Mouse (Mus musculus) myocyte (in vitro differentiated cells): ENCODE data around the gene Tmeff1. TPM values are rescaled to one million over a fixed set of nuclear protein-coding genes. Genes with fewer than 3 reads are reported as not detected.
"Not testable (repeated sequence)": the region's sequence is repeated elsewhere in the genome, so short reads cannot be mapped to it uniquely, and the experiment has no call there.

Experiments used
- H3K27me3 ChIP-seq: one replicate; pipeline ENCODE4 v1.6.1; 2011; ENCODE audit not compliant: control insufficient read depth, insufficient read depth, insufficient read length
- H3K36me3 ChIP-seq: one replicate; pipeline ENCODE4 v1.6.1; 2011; ENCODE audit not compliant: control insufficient read depth, insufficient read depth
- H3K4me2 ChIP-seq: one replicate; pipeline ENCODE4 v1.6.1; 2011; ENCODE audit warnings: low read depth, control low read depth
- H3K4me3 ChIP-seq: one replicate; pipeline ENCODE4 v1.5.1; 2011; ENCODE audit warnings: mild to moderate bottlenecking, control low read depth, moderate library complexity
- H3K79me2 ChIP-seq: one replicate; pipeline ENCODE4 v1.6.1; 2011; ENCODE audit not compliant: control insufficient read depth, insufficient read depth
- H3ac ChIP-seq: one replicate; pipeline ENCODE4 v1.6.1; 2011; ENCODE audit not compliant: control insufficient read depth, insufficient read length
- CEBPB ChIP-seq: IDR thresholded peaks from 2 replicates; pipeline ENCODE4 v1.6.1; 2011; ENCODE audit warnings: mild to moderate bottlenecking, moderate library complexity; ENCODE audit not compliant: poor library complexity, insufficient read depth, severe bottlenecking
- E2F4 ChIP-seq: IDR thresholded peaks from one replicate; pipeline ENCODE4 v1.6.1; 2011; ENCODE audit warnings: mild to moderate bottlenecking, control low read depth, moderate library complexity; ENCODE audit not compliant: insufficient read depth
- MAX ChIP-seq: IDR thresholded peaks from one replicate; pipeline ENCODE4 v1.6.1; 2011; ENCODE audit warnings: low read depth, mild to moderate bottlenecking, control low read depth
- MYOD1 ChIP-seq, 3 experiments: IDR thresholded peaks; one replicate each; pipeline ENCODE4 v1.6.1; 2011; ENCODE audit warnings: control low read depth in 2 of 3, low read depth in 2 of 3, mild to moderate bottlenecking in 2 of 3, moderate library complexity in 1 of 3; ENCODE audit not compliant: insufficient read length in 2 of 3, control insufficient read depth in 1 of 3
- MYOG ChIP-seq, 3 experiments: IDR thresholded peaks; one replicate each; pipeline ENCODE4 v1.6.1; 2011; ENCODE audit warnings: control low read depth in 2 of 3, low read depth in 2 of 3, mild to moderate bottlenecking in 2 of 3; ENCODE audit not compliant: insufficient read length in 2 of 3, control insufficient read depth in 1 of 3, insufficient read depth in 1 of 3
- POLR2A ChIP-seq: IDR thresholded peaks from one replicate; pipeline ENCODE4 v1.6.1; 2011; ENCODE audit warnings: low read depth, mild to moderate bottlenecking, control low read depth, moderate library complexity; ENCODE audit not compliant: insufficient read length
- POLR2AphosphoS2 ChIP-seq: IDR thresholded peaks from one replicate; pipeline ENCODE4 v1.6.1; 2011; ENCODE audit warnings: low read depth, control low read depth; ENCODE audit not compliant: insufficient read length
- REST ChIP-seq: IDR thresholded peaks from one replicate; pipeline ENCODE4 v1.6.1; 2011; ENCODE audit warnings: mild to moderate bottlenecking, control low read depth, moderate library complexity; ENCODE audit not compliant: insufficient read depth, insufficient read length
- SRF ChIP-seq: IDR thresholded peaks from one replicate; pipeline ENCODE4 v1.6.1; 2011; ENCODE audit warnings: low read depth; ENCODE audit not compliant: control insufficient read depth, insufficient read length
- TCF12 ChIP-seq: IDR thresholded peaks from one replicate; pipeline ENCODE4 v1.6.1; 2011; ENCODE audit warnings: mild to moderate bottlenecking, control low read depth; ENCODE audit not compliant: poor library complexity, insufficient read depth, severe bottlenecking
- TCF3 ChIP-seq: IDR thresholded peaks from one replicate; pipeline ENCODE4 v1.6.1; 2011; ENCODE audit warnings: low read depth, control low read depth; ENCODE audit not compliant: insufficient read length
- USF1 ChIP-seq: IDR thresholded peaks from one replicate; pipeline ENCODE4 v1.6.1; 2011; ENCODE audit warnings: low read depth, mild to moderate bottlenecking, control low read depth, moderate library complexity
- polyA plus RNA-seq: library from polyadenylated mRNA; unstranded; fragments of >200 nt; fragmentation: generic; extraction: Trizol; gene quantifications from one replicate; pipeline ENCODE4 v1.2.1, GENCODE M21; 2012; ENCODE audit warnings: missing spikeins

Gene Tmeff1
- polyA plus RNA-seq, 1 experiment = 19.6 TPM

DNA sequence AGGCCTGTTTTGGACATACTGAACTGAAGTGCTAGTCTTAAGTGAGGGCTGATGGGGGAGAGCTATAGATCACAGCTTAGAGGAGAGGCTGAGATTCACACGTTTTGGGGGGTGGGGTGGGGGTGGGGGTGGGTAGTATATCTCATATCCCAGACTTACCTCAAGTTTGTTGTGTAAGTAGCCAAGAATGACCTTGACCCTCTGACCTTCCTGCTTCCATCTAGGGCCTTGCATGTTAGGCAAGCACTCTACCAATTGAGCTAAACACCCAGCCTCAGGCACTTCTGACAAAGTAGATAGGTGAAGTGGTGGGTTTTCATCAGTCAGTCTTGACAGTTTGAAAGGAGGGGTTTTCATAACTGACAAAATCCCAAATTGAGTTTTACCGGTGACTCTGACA, 92.8 kb downstream of the Tmeff1 start:
- H3K4me2 ChIP-seq = no peak overlapping the region
- no peaks in the 10 kb centered on the region for H3K79me2 ChIP-seq
- no peak overlapping the region for H3ac ChIP-seq
- no peak overlapping the region for H3K4me3 ChIP-seq
- no peak for TF ChIP-seq MYOG (IDR thresholded peaks at IDR 0.05; ENCODE audit: control insufficient read depth in 1 of 3, insufficient read depth in 1 of 3, insufficient read length in 2 of 3, low read depth in 2 of 3)
- TF ChIP-seq CEBPB = no peak
- no peak for TF ChIP-seq MYOD1 (IDR thresholded peaks at IDR 0.05; ENCODE audit: control insufficient read depth in 1 of 3, insufficient read length in 2 of 3, low read depth in 2 of 3)
- TF ChIP-seq POLR2A = no peak
- no peak for TF ChIP-seq REST
- no peak for TF ChIP-seq SRF
- no peak for TF ChIP-seq E2F4
- no peak for TF ChIP-seq TCF3
- TF ChIP-seq POLR2AphosphoS2 = no peak
- TF ChIP-seq MAX = no peak
- TF ChIP-seq TCF12 = no peak
- TF ChIP-seq USF1 = no peak
- peaks cover 34% of the 10 kb centered on the region for H3K36me3 ChIP-seq
- H3K27me3 ChIP-seq = no peaks in the 10 kb centered on the region

DNA sequence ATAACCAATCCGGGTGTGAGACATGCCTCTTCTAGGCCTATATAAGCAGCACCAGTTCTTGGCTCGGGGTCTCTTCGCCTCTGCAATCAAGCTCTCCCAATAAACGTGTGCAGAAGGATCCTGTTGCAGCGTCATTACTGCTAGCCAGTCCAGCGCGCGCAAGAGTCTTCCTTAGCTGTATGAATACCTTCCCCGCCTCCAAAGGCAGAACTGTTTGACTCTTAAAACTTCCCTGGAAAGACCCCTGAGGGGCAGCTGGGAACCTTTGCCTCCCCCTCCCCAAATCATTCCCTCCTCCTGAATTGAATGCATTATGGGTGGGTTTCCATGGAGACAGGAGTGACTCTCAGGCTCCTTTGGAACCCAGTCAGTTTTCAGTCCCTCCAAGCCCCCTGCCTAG, 93.8 kb downstream of the Tmeff1 start:
- Histone ChIP-seq H3K4me2 (no peak overlapping the region), H3K4me3 (no peak overlapping the region), H3K36me3 (peaks cover 25% of the 10 kb centered on the region), H3K79me2 (no peaks in the 10 kb centered on the region), H3ac (no peak overlapping the region), H3K27me3 (no peaks in the 10 kb centered on the region)
- TF ChIP-seq TCF12 = no peak
- no peak for TF ChIP-seq REST
- no peak for TF ChIP-seq TCF3
- TF ChIP-seq MYOD1 (IDR thresholded peaks at IDR 0.05; ENCODE audit: control insufficient read depth in 1 of 3, insufficient read length in 2 of 3, low read depth in 2 of 3) = no peak
- TF ChIP-seq USF1 = no peak
- no peak for TF ChIP-seq SRF
- no peak for TF ChIP-seq POLR2A
- no peak for TF ChIP-seq POLR2AphosphoS2
- TF ChIP-seq CEBPB = no peak
- no peak for TF ChIP-seq MYOG (IDR thresholded peaks at IDR 0.05; ENCODE audit: control insufficient read depth in 1 of 3, insufficient read depth in 1 of 3, insufficient read length in 2 of 3, low read depth in 2 of 3)
- no peak for TF ChIP-seq MAX
- no peak for TF ChIP-seq E2F4

DNA sequence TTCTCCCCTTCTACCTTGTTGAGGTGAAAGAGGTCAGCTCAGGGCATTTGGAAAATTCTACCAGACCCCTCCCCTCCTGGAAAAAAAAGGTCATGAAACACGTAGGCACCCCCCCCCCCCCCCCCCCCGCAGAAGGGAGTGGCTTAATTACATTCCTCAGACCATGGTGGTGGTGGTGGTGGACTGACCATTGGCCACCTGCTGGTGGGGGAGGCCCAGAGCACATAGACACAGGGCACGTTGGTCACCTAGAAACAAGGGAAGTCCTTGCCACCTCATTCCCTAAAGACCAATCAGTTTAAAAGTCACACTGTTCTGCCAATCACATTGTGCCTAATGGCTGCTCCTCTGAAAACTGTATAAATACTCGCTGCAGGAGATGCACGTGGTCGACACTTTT, 94.8 kb downstream of the Tmeff1 start:
- H3K36me3 ChIP-seq = peaks cover 16% of the 10 kb centered on the region
- H3ac ChIP-seq, H3K79me2 ChIP-seq, H3K27me3 ChIP-seq, H3K4me2 ChIP-seq, H3K4me3 ChIP-seq: not testable (repeated sequence)

GRCm38 (mm10) chr4:48680214-48680613, 95.2 kb downstream of the Tmeff1 start:
- Histone ChIP-seq H3K27me3 (no peaks in the 10 kb centered on the region), H3K4me2 (peak overlapping the region; percentile 48)

GRCm38 (mm10) chr4:48680648-48681343, 95.8 kb downstream of the Tmeff1 start:
- TF ChIP-seq REST (no peak), E2F4 (no peak), TCF12 (no peak), POLR2A (no peak), CEBPB (no peak), MYOG (IDR thresholded peaks at IDR 0.05; ENCODE audit: control insufficient read depth in 1 of 3, insufficient read depth in 1 of 3, insufficient read length in 2 of 3, low read depth in 2 of 3) (no peak), SRF (no peak), MAX (no peak), USF1 (no peak)
- Histone ChIP-seq H3K36me3 (peaks cover 5% of the 10 kb centered on the region), H3K4me2 (peak overlapping the region; percentile 48), H3K79me2 (no peaks in the 10 kb centered on the region), H3K4me3 (no peak overlapping the region), H3ac (no peak overlapping the region), H3K27me3 (no peaks in the 10 kb centered on the region)

More at GRCm38 (mm10) chr4:48680214-48680613, 95.2 kb downstream of the Tmeff1 start:
- Histone ChIP-seq H3K4me3 (no peak overlapping the region), H3ac (no peak overlapping the region), H3K36me3 (peaks cover 11% of the 10 kb centered on the region), H3K79me2 (no peaks in the 10 kb centered on the region)
- no peak for TF ChIP-seq POLR2A
- TF ChIP-seq CEBPB = no peak
- no peak for TF ChIP-seq POLR2AphosphoS2
